Mouse (Mus musculus) intestine, embryonic 14.5 days (tissue): ENCODE measurements around the gene Edc3. TPM values are rescaled to one million over a fixed set of nuclear protein-coding genes. Genes with fewer than 3 reads are reported as not detected.
"Not testable (repeated sequence)": the region's sequence is repeated elsewhere in the genome, so short reads cannot be mapped to it uniquely, and the experiment has no call there.

Source experiments
- ATAC-seq: fragments of 200-750 bp; cut with Nextera tagmentation; replicated peaks from 2 replicates; pipeline ENCODE4 v1.8.0; 2017; ENCODE audit warnings: low read depth, moderate number of reproducible peaks, moderate TSS enrichment, moderate library complexity; ENCODE audit not compliant: low FRiP score, low TSS enrichment
- DNase-seq: peaks from one replicate; pipeline ENCODE4 v3.0.0-alpha.2; 2018; ENCODE audit warnings: low spot score
- H3K27ac ChIP-seq: fragments of 300-500 bp; sonication (generic); 2 replicates; pipeline ENCODE4 v1.5.1; 2014; ENCODE audit warnings: low read depth, mild to moderate bottlenecking, control low read depth
- H3K27me3 ChIP-seq: fragments of 300-500 bp; sonication (generic); replicated peaks from 2 replicates; pipeline ENCODE4 v1.6.1; 2014; ENCODE audit warnings: low read length, control low read depth; ENCODE audit not compliant: control insufficient read depth, insufficient read depth
- H3K36me3 ChIP-seq: fragments of 300-500 bp; sonication (generic); 2 replicates; pipeline ENCODE4 v1.6.1; 2014; ENCODE audit warnings: low read length, control low read depth; ENCODE audit not compliant: control insufficient read depth, insufficient read depth
- H3K4me1 ChIP-seq: fragments of 300-500 bp; sonication (generic); replicated peaks from 2 replicates; pipeline ENCODE4 v1.6.1; 2014; ENCODE audit warnings: low read length, control low read depth, mixed read lengths; ENCODE audit not compliant: control insufficient read depth, insufficient read depth
- H3K4me2 ChIP-seq: fragments of 300-500 bp; sonication (generic); 2 replicates; pipeline ENCODE4 v1.6.1; 2014; ENCODE audit warnings: low read length
- H3K4me3 ChIP-seq: fragments of 300-500 bp; sonication (generic); 2 replicates; pipeline ENCODE4 v1.5.1; 2014; ENCODE audit warnings: low read depth, low read length, control low read depth, mixed read lengths
- H3K9ac ChIP-seq: fragments of 300-500 bp; sonication (generic); 2 replicates; pipeline ENCODE4 v1.6.1; 2014; ENCODE audit warnings: mild to moderate bottlenecking, low read length
- H3K9me3 ChIP-seq: fragments of 300-500 bp; sonication (generic); 2 replicates; pipeline ENCODE4 v1.6.1; 2016; ENCODE audit warnings: low read length, control low read depth; ENCODE audit not compliant: control insufficient read depth
- WGBS: fragments of 180-500 bp; shearing (Covaris S2); extraction: QIAGEN DNeasy Blood & Tissue Kit; methylation state at CpG from one replicate; pipeline ENCODE4 v1.1.7; 2014; 5-methylcytosine and 5-hydroxymethylcytosine counted together
- polyA plus RNA-seq: library from polyadenylated mRNA; unstranded; fragments of >200 nt; fragmentation: Nextera tagmentation; extraction: Ambion mirVana; gene quantifications from 2 replicates; pipeline ENCODE4 v1.2.1, GENCODE M21; 2014

The Edc3 gene
- polyA plus RNA-seq, 1 experiment from 2014 or later = 25.1 TPM

GRCm38 (mm10) chr9:57688606-57689005, 19.7 kb upstream of the Edc3 start:
- ATAC-seq (no peak), DNase-seq (no peak)
- no peaks in the 10 kb centered on the region for H3K36me3 ChIP-seq
- H3K4me2 ChIP-seq = no peak overlapping the region
- H3K4me3 ChIP-seq = no peak overlapping the region
- H3K9me3 ChIP-seq = no peaks in the 10 kb centered on the region
- WGBS = 29% methylated on average over 2 of the region's 2 CpGs
- no peaks in the 10 kb centered on the region for H3K4me1 ChIP-seq
- no peak overlapping the region for H3K9ac ChIP-seq
- no peak overlapping the region for H3K27ac ChIP-seq
- no peaks in the 10 kb centered on the region for H3K27me3 ChIP-seq

- H3K27ac ChIP-seq = no peak overlapping the region
- peaks cover 6% of the 10 kb centered on the region; the same call in 1 of the 2 replicates for H3K4me1 ChIP-seq
- no peak overlapping the region for H3K4me3 ChIP-seq
- H3K27me3 ChIP-seq = peaks cover 27% of the 10 kb centered on the region
- WGBS = 81% methylated on average over 2 of the region's 2 CpGs
- no peaks in the 10 kb centered on the region for H3K36me3 ChIP-seq
- no peak for ATAC-seq
- DNase-seq = no peak
- no peak overlapping the region for H3K9ac ChIP-seq
- H3K9me3 ChIP-seq = no peaks in the 10 kb centered on the region
- H3K4me2 ChIP-seq = no peak overlapping the region
Measured at GRCm38 (mm10) chr9:57694108-57694507, 14.2 kb upstream of the Edc3 start.

GRCm38 (mm10) chr9:57696380-57697285, 11.7 kb upstream of the Edc3 start:
- H3K9me3 ChIP-seq = no peaks in the 10 kb centered on the region
- peaks cover 6% of the 10 kb centered on the region; the same call in 1 of the 2 replicates for H3K4me1 ChIP-seq
- no peaks in the 10 kb centered on the region for H3K36me3 ChIP-seq
- H3K9ac ChIP-seq = peak overlapping the region; percentile 16; the same call in 1 of the 2 replicates
- peak overlapping the region; percentile 56 for H3K4me2 ChIP-seq
- peak overlapping the region; percentile 36 for H3K4me3 ChIP-seq
- 2% methylated on average over 42 of the region's 42 CpGs for WGBS
- no peak overlapping the region for H3K27ac ChIP-seq
- peak; percentile 53; the same call in 1 of the 2 replicates for ATAC-seq
- DNase-seq = peak; percentile 62
- peaks cover 27% of the 10 kb centered on the region for H3K27me3 ChIP-seq

GRCm38 (mm10) chr9:57697380-57697779, 11.0 kb upstream of the Edc3 start:
- no peak overlapping the region for H3K4me3 ChIP-seq
- no peak overlapping the region for H3K27ac ChIP-seq
- H3K9ac ChIP-seq = no peak overlapping the region
- no peak overlapping the region for H3K4me2 ChIP-seq
- peaks cover 6% of the 10 kb centered on the region; the same call in 1 of the 2 replicates for H3K4me1 ChIP-seq
- no peaks in the 10 kb centered on the region for H3K36me3 ChIP-seq
- DNase-seq (no peak), ATAC-seq (0 out of 2 replicates have a peak, but pooled peaks have one; percentile 43)
- H3K9me3 ChIP-seq = no peaks in the 10 kb centered on the region
- peaks cover 27% of the 10 kb centered on the region for H3K27me3 ChIP-seq
- WGBS = 16% methylated on average over 4 of the region's 4 CpGs

- Histone ChIP-seq H3K4me1 (peaks cover 6% of the 10 kb centered on the region; the same call in 1 of the 2 replicates), H3K9ac (no peak overlapping the region), H3K4me2 (no peak overlapping the region), H3K36me3 (no peaks in the 10 kb centered on the region), H3K27me3 (peaks cover 27% of the 10 kb centered on the region), H3K27ac (no peak overlapping the region), H3K9me3 (no peaks in the 10 kb centered on the region), H3K4me3 (no peak overlapping the region)
- no peak for DNase-seq
- ATAC-seq = no peak
- 74% methylated on average over 1 of the region's 1 CpGs for WGBS
Measured at GRCm38 (mm10) chr9:57698466-57699150, 9.7 kb upstream of the Edc3 start.

- no peak for DNase-seq
- no peaks in the 10 kb centered on the region for H3K27me3 ChIP-seq
- no peak overlapping the region for H3K27ac ChIP-seq
- no peak overlapping the region for H3K9ac ChIP-seq
- no peaks in the 10 kb centered on the region for H3K36me3 ChIP-seq
- H3K9me3 ChIP-seq = no peaks in the 10 kb centered on the region
- no peak for ATAC-seq
- no peak overlapping the region for H3K4me2 ChIP-seq
- H3K4me3 ChIP-seq = no peak overlapping the region
- WGBS = 88% methylated on average over 3 of the region's 3 CpGs
- H3K4me1 ChIP-seq = peaks cover 8% of the 10 kb centered on the region
Measured at GRCm38 (mm10) chr9:57706496-57706895, 1.8 kb upstream of the Edc3 start.

- Histone ChIP-seq H3K4me1 (peaks cover 8% of the 10 kb centered on the region), H3K36me3 (peaks cover 7% of the 10 kb centered on the region; the same call in 1 of the 2 replicates), H3K27ac (peak overlapping the region; percentile 73), H3K4me3 (peak overlapping the region; percentile 79), H3K9me3 (no peaks in the 10 kb centered on the region), H3K9ac (peak overlapping the region; percentile 82), H3K4me2 (peak overlapping the region; percentile 68), H3K27me3 (no peaks in the 10 kb centered on the region)
- DNase-seq = no peak
- 3% methylated on average over 39 of the region's 39 CpGs for WGBS
- ATAC-seq = peak; percentile 73
Measured at GRCm38 (mm10) chr9:57708720-57709274, 457 bp downstream of the Edc3 start.

- H3K4me1 ChIP-seq, H3K4me2 ChIP-seq, H3K27ac ChIP-seq, H3K9ac ChIP-seq, DNase-seq, H3K9me3 ChIP-seq, ATAC-seq, H3K27me3 ChIP-seq, H3K4me3 ChIP-seq: not testable (repeated sequence)
- H3K36me3 ChIP-seq = peaks cover 21% of the 10 kb centered on the region
- WGBS = 95% methylated on average over 4 of the region's 5 CpGs
Measured at GRCm38 (mm10) chr9:57710214-57710613, 1.9 kb downstream of the Edc3 start.
